Mouse (Mus musculus) spleen, postnatal 10 days (tissue): ENCODE measurements around the gene Herpud2.

ENCODE experiments used
- DNase-seq, 2 experiments: peaks; one replicate each; pipeline ENCODE4 v3.0.0; 2021 to 2022; ENCODE audit warnings: low spot score in 2 of 2

Gene Herpud2

DNA sequence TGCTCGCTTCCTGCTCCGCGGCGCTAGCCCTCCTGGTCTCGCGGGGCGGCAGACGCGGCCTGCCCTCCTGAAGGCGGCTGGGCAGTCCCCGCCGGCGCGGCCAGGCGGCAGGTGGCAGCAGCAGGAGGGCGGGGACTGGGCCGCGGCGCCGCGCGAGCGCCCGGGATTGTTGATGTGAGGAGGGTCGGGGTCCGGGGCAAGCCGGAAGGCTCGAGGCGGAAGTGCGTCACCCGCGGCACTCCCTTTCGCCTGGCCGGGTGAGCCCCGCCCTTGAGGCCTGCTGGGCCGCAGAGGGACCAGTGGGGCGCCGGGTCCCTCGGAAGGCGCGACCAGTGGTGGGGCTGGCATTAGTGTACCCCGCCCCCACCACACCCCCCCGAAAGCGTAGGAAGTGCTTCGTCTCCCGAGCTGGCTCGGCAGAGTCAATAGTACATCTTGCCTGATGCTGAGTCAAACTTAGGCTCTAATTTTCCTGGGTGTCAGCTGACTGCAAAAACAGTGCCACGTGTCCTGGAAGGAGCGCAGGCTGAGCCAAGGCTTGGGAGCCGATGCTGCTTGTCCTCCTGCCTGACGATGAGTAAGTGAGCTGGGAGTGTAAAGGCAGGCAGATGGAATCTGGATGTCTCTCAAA is at the start of gene Herpud2:
TSS of gene Herpud2 (minus strand) at position 210 of the 631 bp plus-strand sequence.
- peak; percentile 55 to 91 for DNase-seq

- no peak for DNase-seq
These were observed 49.4 kb upstream of the Herpud2 start for GRCm38 (mm10) chr9:25200987-25201386.

DNA sequence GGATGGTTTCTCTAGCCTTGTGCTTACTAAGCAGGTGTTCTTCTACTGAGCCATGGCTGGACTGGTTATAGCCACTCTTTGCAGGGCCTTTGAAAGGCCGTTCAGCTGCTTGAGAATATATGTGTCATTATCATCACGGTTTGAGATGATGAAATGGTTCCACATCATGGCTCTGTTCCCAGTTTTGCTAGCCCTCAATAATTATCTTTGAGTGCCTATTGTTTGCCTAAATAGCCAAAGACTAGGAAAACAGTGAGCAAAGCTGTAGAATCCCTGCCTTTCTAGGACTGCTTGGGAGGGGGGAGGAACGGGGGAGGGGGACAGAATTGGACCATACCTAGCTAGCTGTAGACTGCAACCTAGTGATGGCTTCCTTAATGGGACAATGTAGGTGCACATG is 48.5 kb upstream of the Herpud2 start:
- no peak for DNase-seq

GRCm38 (mm10) chr9:25196746-25197145 is 45.1 kb upstream of the Herpud2 start:
- no peak for DNase-seq

DNA sequence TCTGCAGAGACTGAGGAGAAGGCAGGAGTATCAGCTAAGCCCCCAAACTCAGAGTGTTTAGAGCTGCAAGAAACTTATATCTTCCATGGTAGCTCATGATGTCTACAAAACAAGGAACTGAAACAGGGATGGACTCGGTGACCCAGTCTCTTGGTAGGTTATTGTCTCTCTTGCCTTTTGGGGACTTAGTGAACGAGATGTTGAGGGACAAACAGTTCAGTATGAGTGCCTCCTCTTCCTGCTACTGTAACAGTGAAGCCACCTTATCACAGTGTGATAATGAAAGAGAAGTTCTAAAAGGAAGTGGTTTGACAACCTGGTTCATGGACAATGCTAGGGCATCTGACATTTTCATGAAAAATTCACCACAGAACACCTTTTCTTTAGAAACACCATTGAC is 40.0 kb upstream of the Herpud2 start:
- DNase-seq, result no peak

DNA sequence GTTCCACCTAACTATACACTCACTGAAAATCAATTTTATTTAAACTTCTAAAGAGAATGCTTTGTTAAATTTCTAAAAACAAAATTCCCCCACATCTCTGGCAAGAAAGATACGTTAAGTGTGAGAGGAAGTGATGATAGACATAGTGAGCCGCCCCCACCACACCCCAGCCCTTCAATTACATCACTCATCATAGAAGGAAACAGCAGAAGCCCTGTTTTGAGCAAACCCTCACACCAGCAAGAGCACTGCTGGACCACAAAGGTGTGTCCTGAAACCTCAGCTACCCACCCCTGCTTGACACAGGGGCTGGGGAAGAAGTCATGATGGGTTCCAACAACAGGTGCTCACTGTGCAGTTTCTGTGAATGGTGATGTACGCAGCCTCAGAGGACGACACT is 34.9 kb upstream of the Herpud2 start:
- no peak for DNase-seq

DNA sequence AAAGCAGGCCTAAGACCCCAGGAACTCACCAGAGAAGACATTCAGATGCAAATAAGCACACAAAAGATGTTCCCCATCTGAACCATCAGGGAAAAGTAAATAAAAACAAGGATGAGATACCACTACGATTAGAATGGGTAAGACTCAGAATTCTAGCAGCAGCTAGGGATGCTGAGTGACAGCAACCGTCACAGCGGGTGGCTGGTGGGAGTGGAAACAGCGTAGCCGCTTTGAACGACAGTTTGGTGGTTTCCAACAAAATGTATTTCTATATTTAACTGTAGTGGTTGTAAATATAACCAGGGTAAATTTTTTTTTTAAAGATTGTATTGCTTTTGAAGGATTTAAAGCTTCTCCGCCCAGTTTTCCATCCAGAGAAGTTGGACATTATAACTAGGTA is 34.2 kb upstream of the Herpud2 start:
- DNase-seq, result no peak

GRCm38 (mm10) chr9:25184606-25185005 is 33.0 kb upstream of the Herpud2 start:
- DNase-seq, result no peak

DNA sequence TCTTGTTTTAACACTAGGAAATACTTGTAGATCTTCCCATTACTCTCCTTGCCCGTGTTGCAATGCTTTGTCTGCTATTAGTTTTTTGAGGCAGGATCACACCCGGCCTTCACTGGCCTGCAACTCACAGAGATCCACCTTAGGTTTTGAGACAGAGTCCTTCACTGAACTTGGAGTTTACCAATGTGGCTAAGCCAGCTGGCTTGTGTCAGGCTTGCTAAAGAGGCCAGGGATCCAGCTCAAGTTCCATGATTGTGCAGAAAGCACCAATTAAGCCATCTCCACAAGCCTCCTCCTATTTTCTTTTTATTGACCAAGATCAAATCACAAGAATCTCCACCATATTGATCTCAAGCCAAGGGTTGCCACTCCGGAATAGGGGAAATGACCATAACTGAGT is 26.4 kb upstream of the Herpud2 start:
- no peak for DNase-seq

- DNase-seq, result no peak
These were observed 25.6 kb upstream of the Herpud2 start for GRCm38 (mm10) chr9:25177201-25177600.

GRCm38 (mm10) chr9:25176562-25176961 is 24.9 kb upstream of the Herpud2 start:
- DNase-seq, result no peak

DNA sequence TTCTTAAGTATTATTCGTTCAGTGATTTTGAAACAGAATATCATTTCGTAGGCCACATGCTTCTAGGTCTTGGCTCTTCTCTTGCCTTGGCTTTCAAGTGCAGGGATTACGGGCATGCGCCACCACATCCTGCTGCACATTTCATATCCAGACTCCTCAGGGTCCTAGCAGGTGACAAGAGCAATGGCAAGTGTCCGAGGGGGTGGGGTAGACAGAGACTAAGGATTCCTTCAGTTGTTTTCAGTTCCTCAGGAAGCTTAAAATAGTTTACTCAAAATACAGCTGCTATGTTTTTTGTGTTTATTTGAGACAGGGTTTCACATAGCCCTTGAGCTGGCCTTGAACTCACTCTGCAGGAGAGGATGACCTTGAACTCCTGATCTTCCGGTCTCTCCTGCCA is 24.4 kb upstream of the Herpud2 start:
- no peak for DNase-seq

DNA sequence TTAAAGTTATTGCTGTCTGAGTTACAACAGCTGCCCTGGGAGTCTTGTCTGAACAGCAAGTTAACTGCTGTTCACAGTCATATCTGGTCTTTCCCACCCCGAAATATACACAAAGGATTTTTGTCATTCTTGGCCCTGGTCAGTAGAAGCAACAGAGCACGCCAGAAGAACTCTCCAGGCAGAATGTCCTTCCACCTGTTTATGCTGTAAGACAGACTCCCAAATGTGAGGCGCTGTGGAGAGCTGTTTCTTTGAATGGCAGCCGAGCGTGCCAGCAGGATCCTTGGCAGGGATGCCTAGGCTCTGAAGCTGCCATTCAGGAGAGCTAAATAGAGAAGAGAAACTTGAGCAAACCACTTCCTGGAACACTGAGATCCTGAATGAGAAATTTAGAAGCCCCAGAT is 23.4 kb upstream of the Herpud2 start:
- no peak for DNase-seq

DNA sequence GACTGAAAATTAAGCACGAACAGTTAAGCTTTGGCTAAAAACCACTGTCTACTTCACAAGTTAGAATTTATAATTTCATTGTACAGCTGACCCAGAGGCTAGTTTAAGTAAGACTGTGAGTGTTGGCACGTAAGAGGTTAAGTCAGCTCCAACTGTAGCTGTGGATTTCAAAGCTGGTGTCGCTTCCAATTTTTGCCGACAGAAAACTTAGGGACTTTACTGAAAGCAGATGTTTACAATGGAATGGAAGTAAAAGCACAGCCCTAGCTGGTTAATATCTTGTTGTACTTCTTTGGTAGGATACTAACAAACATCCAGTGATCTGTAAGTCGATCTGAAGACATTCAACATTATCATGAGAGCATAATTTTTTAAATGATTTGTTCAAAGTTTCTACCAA is 23.0 kb upstream of the Herpud2 start:
- DNase-seq, result no peak

DNA sequence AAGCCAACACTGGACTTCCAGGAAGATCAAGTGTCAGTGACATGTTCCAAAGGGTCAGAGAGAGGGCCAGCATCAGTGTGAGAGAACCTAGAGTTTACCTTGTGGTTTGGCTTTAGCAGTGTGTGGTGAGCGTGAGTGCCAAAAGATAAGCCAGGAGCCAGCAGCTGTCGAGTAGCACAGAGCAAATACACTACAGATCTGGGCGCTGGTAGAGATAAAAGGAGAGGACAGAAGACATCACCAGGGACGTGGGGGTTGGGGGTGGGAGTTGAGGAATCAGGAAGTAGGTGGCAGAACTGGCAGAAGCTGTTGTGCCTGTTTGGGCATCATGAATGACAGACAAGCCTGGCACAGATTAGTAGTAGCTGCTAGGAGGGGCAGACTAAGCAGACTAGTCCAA is 21.6 kb upstream of the Herpud2 start:
- no peak for DNase-seq

GRCm38 (mm10) chr9:25169626-25170025 is 18.0 kb upstream of the Herpud2 start:
- DNase-seq, result no peak

- peak; percentile 53 to 82 for DNase-seq
These were observed 16.0 kb upstream of the Herpud2 start for GRCm38 (mm10) chr9:25167458-25168084.

- DNase-seq, result no peak
These were observed 6.6 kb upstream of the Herpud2 start for GRCm38 (mm10) chr9:25158218-25158617.

- DNase-seq, result peak in 1 of 2 experiments; percentile 53
These were observed 4.8 kb upstream of the Herpud2 start for GRCm38 (mm10) chr9:25156377-25156776.

DNA sequence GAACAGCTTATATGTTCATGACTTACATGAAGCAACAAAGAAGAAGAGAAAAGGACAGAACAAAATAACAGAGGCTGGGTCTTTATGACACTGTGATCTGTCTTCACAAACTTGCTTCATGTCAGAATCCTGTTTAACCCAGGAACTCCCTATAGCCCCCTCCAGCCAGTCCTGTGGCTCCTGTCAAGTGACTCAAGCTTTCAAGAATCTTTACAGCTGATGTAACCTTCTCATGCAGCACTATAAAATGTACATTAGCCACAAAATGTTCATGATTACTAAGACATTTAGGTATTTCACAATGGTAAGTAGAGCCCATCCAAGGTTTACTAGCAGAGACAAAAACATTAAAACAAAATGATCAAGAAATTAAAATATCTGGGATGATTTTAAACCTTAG is 1.4 kb upstream of the Herpud2 start:
- no peak for DNase-seq

DNA sequence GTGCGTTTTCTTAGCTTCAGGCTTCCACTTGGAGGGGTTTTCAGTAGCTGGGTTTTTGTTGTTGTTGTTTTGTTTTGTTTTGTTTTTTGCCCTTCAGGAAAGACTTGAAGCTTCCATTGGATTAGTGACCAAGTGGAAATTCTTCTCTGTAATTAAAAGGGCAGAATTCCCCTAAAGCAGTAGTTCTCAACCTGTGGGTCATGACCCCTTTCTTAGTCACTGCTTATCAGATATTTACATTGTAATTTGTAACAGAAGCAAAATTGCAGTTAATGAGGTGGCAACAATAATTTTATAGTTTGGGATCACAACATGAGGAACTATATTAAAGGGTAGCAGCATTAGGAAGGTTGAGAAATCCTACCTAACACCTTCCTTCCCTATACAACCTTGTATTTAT is 837 bp upstream of the Herpud2 start:
- DNase-seq, result no peak

- DNase-seq, result peak; percentile 74 to 84
These were observed 619 bp downstream of the Herpud2 start for GRCm38 (mm10) chr9:25150791-25151610.

GRCm38 (mm10) chr9:25148767-25149166 is 2.9 kb downstream of the Herpud2 start:
- DNase-seq, result peak in 1 of 2 experiments; percentile 47
